11 mouse cellular contexts compared by ENCODE assay signal in genomic region chr9:32693411-32693810, GRCm38 (mm10).
"Had no signal": no experiment of that assay in that cellular context is flagged by ENCODE, and none has a peak within 500 bp of the region (broad histone marks: within the 10 kb centered on the region; RNA-seq: fewer than 3 reads in every experiment).

No protein-coding gene starts in this region.

- DNase-seq: kidney, postnatal 14 days; left cerebral cortex, postnatal 4 days; lung, adult 18-20 months; right cerebral cortex, postnatal 14 days; thymus, postnatal 4 days had no signal

- H3K27ac ChIP-seq: kidney, embryonic 15.5 days; limb, embryonic 13.5 days; liver, embryonic 14.5 days; midbrain, embryonic 12.5 days; stomach, postnatal 0 days had no signal

- H3K27me3 ChIP-seq: kidney, embryonic 15.5 days had no signal

- H3K9ac ChIP-seq: kidney, embryonic 15.5 days; limb, embryonic 13.5 days; liver, embryonic 14.5 days; midbrain, embryonic 12.5 days had no signal

- ATAC-seq: midbrain, embryonic 16.5 days had no signal

- H3K9me3 ChIP-seq: kidney, embryonic 15.5 days; limb, embryonic 13.5 days; midbrain, embryonic 12.5 days had no signal

- H3K4me3 ChIP-seq: kidney, embryonic 15.5 days; limb, embryonic 13.5 days; midbrain, embryonic 12.5 days had no signal

- H3K36me3 ChIP-seq: kidney, embryonic 15.5 days; limb, embryonic 13.5 days; midbrain, embryonic 12.5 days had no signal

- H3K4me2 ChIP-seq: kidney, embryonic 15.5 days; limb, embryonic 13.5 days; midbrain, embryonic 12.5 days had no signal
